Mouse (Mus musculus) CH12.LX (cell line): ENCODE results near the gene Srf. TPM values are rescaled to one million over a fixed set of nuclear protein-coding genes. Genes with fewer than 3 reads are reported as not detected.
A peak's percentile ranks its signal among the peaks of the same experiment; 100 is the strongest.

ENCODE experiments used
- DNase-seq: peaks from one replicate; pipeline ENCODE4 v3.0.0-alpha.2; 2013; ENCODE audit errors: extremely low read depth
- H3K27ac ChIP-seq: 2 replicates; pipeline ENCODE4 v1.5.1; 2012; ENCODE audit warnings: low read depth, mild to moderate bottlenecking, control low read depth, moderate library complexity; ENCODE audit not compliant: insufficient read depth
- H3K27me3 ChIP-seq: replicated peaks from 2 replicates; pipeline ENCODE3; 2012; ENCODE audit warnings: inconsistent platforms
- H3K36me3 ChIP-seq, 2 experiments: replicated peaks in 1 of 2; 2 replicates each; pipeline versions ENCODE3 to v1.6.1; 2012; ENCODE audit warnings: inconsistent platforms in 1 of 2, low read length in 1 of 2, mild to moderate bottlenecking in 1 of 2, mixed read lengths in 1 of 2, moderate library complexity in 1 of 2; ENCODE audit not compliant: control insufficient read depth in 1 of 2, insufficient read depth in 1 of 2
- H3K4me1 ChIP-seq, 2 experiments: 2 replicates each; pipeline ENCODE4 v1.6.1; 2012; ENCODE audit warnings: inconsistent platforms in 1 of 2, moderate library complexity in 1 of 2; ENCODE audit not compliant: insufficient read depth in 2 of 2, control insufficient read depth in 1 of 2
- H3K4me2 ChIP-seq: 2 replicates; pipeline ENCODE4 v1.6.1; 2012; ENCODE audit warnings: low read depth, mild to moderate bottlenecking, control low read depth; ENCODE audit not compliant: poor library complexity, insufficient read depth, severe bottlenecking
- H3K4me3 ChIP-seq, 3 experiments: fragments of 150-350 bp in 1 of 3; sonication (generic) in 1 of 3; replicated peaks in 1 of 3; 2 replicates each; pipeline versions ENCODE3 to v1.5.1; 2011 to 2012; ENCODE audit warnings: low read depth in 2 of 3, low read length in 2 of 3, mild to moderate bottlenecking in 2 of 3, moderate library complexity in 2 of 3, control low read depth in 1 of 3, improper control_type of control experiment in 1 of 3, inconsistent platforms in 1 of 3, mixed read lengths in 1 of 3; ENCODE audit not compliant: poor library complexity in 1 of 3
- H3K79me2 ChIP-seq: replicated peaks from 2 replicates; pipeline ENCODE4 v1.6.1; 2012; ENCODE audit warnings: mild to moderate bottlenecking, moderate library complexity; ENCODE audit not compliant: control insufficient read depth, poor library complexity, insufficient read depth, severe bottlenecking; ENCODE audit errors: extremely low read depth
- H3K9ac ChIP-seq: 2 replicates; pipeline ENCODE4 v1.6.1; 2012; ENCODE audit warnings: low read depth, mild to moderate bottlenecking, control low read depth, moderate library complexity; ENCODE audit not compliant: insufficient read depth
- H3K9me3 ChIP-seq: replicated peaks from 2 replicates; pipeline ENCODE3; 2012; ENCODE audit warnings: low read length, inconsistent platforms, mixed read lengths
- CHD1 ChIP-seq: IDR thresholded peaks from 2 replicates; pipeline ENCODE4 v1.6.1; 2012; ENCODE audit warnings: low read depth, low read length, improper control_type of control experiment, inconsistent platforms
- CHD2 ChIP-seq: IDR thresholded peaks from 2 replicates; pipeline ENCODE4 v1.6.1; 2011; ENCODE audit warnings: low read length, improper control_type of control experiment
- CTCF ChIP-seq, 2 experiments: IDR thresholded peaks in 1 of 2; conservative IDR thresholded peaks in 1 of 2; 2 replicates each; pipeline ENCODE4 v1.5.1; 2011 to 2012; ENCODE audit warnings: low read depth in 2 of 2, low read length in 2 of 2, improper control_type of control experiment in 1 of 2, inconsistent platforms in 1 of 2, mild to moderate bottlenecking in 1 of 2, moderate library complexity in 1 of 2
- E2F4 ChIP-seq: IDR thresholded peaks from 2 replicates; pipeline ENCODE4 v1.6.1; 2011; ENCODE audit warnings: low read depth, low read length, improper control_type of control experiment; ENCODE audit not compliant: insufficient replicate concordance
- ELF1 ChIP-seq: IDR thresholded peaks from 2 replicates; pipeline ENCODE4 v1.6.1; 2014; ENCODE audit warnings: low read depth, mild to moderate bottlenecking, inconsistent platforms, low read length, improper control_type of control experiment
- ETS1 ChIP-seq: conservative IDR thresholded peaks from 2 replicates; pipeline ENCODE4 v1.6.1; 2012; ENCODE audit warnings: low read depth, mild to moderate bottlenecking, inconsistent platforms, low read length, improper control_type of control experiment, moderate library complexity
- GABPA ChIP-seq: IDR thresholded peaks from 2 replicates; pipeline ENCODE4 v1.6.1; 2012; ENCODE audit warnings: low read depth, low read length, improper control_type of control experiment, inconsistent platforms; ENCODE audit not compliant: insufficient replicate concordance
- IRF4 ChIP-seq: IDR thresholded peaks from 2 replicates; pipeline ENCODE4 v1.6.1; 2014; ENCODE audit warnings: low read depth, mild to moderate bottlenecking, inconsistent platforms, low read length, improper control_type of control experiment
- JUN ChIP-seq: IDR thresholded peaks from 2 replicates; pipeline ENCODE4 v1.6.1; 2011; ENCODE audit warnings: low read depth, mild to moderate bottlenecking, low read length, improper control_type of control experiment, moderate library complexity; ENCODE audit not compliant: insufficient read depth
- MAFK ChIP-seq: IDR thresholded peaks from 2 replicates; pipeline ENCODE4 v1.6.1; 2011; ENCODE audit warnings: low read length, improper control_type of control experiment; ENCODE audit not compliant: insufficient replicate concordance
- MYC ChIP-seq: IDR thresholded peaks from 2 replicates; pipeline ENCODE4 v1.6.1; 2011; ENCODE audit warnings: low read depth, mild to moderate bottlenecking, improper control_type of control experiment, low read length
- PAX5 ChIP-seq: IDR thresholded peaks from 2 replicates; pipeline ENCODE4 v1.6.1; 2012; ENCODE audit warnings: low read length, inconsistent platforms, mixed read lengths
- POLR2AphosphoS2 ChIP-seq: IDR thresholded peaks from 2 replicates; pipeline ENCODE4 v1.6.1; 2011; ENCODE audit warnings: low read depth, low read length, improper control_type of control experiment
- RAD21 ChIP-seq: IDR thresholded peaks from 2 replicates; pipeline ENCODE4 v1.6.1; 2011; ENCODE audit warnings: low read depth, mild to moderate bottlenecking, low read length, improper control_type of control experiment, moderate library complexity
- SIN3A ChIP-seq: IDR thresholded peaks from 2 replicates; pipeline ENCODE4 v1.6.1; 2012; ENCODE audit warnings: low read length, improper control_type of control experiment, inconsistent platforms
- TCF12 ChIP-seq: IDR thresholded peaks from 2 replicates; pipeline ENCODE4 v1.6.1; 2014; ENCODE audit warnings: low read depth, mild to moderate bottlenecking, inconsistent platforms, low read length, improper control_type of control experiment
- USF1 ChIP-seq: IDR thresholded peaks from 2 replicates; pipeline ENCODE4 v1.6.1; 2014; ENCODE audit warnings: low read depth, mild to moderate bottlenecking, inconsistent platforms, low read length, improper control_type of control experiment
- USF2 ChIP-seq: conservative IDR thresholded peaks from 2 replicates; pipeline ENCODE4 v1.6.1; 2011; ENCODE audit warnings: low read depth, low read length, improper control_type of control experiment
- ZC3H11A ChIP-seq: IDR thresholded peaks from 2 replicates; pipeline ENCODE4 v1.6.1; 2012; ENCODE audit warnings: low read depth, mild to moderate bottlenecking, inconsistent platforms, low read length, improper control_type of control experiment
- ZKSCAN1 ChIP-seq: IDR thresholded peaks from 2 replicates; pipeline ENCODE4 v1.6.1; 2012; ENCODE audit warnings: low read depth, inconsistent platforms, low read length, improper control_type of control experiment, borderline replicate concordance
- ZMIZ1 ChIP-seq: IDR thresholded peaks from 2 replicates; pipeline ENCODE4 v1.6.1; 2012; ENCODE audit warnings: low read depth, mild to moderate bottlenecking, inconsistent platforms, low read length, improper control_type of control experiment
- ZNF384 ChIP-seq: IDR thresholded peaks from 2 replicates; pipeline ENCODE4 v1.6.1; 2012; ENCODE audit warnings: low read depth, low read length, improper control_type of control experiment, inconsistent platforms
- dilution Hi-C: fragments of 300-500 bp; cut with MboI; formaldehyde crosslinking; loops from 2 replicates; pipeline ENCODE4 v1.14.3; 2020; ENCODE audit warnings: low sequenced_read_pairs; ENCODE audit not compliant: extremely low pct_unique_long_range_greater_than_20kb, extremely low pct_ligation_motif_present
- in situ Hi-C: fragments of 300-500 bp; cut with MboI; formaldehyde crosslinking; loops from 3 replicates; pipeline ENCODE4 v1.14.3; 2019; ENCODE audit warnings: low sequenced_read_pairs, low pct_ligation_motif_present, low pct_unique_long_range_greater_than_20kb, mixed read lengths
- polyA plus RNA-seq: library from polyadenylated mRNA; unstranded; fragments of >175 nt; gene quantifications from 2 replicates; pipeline ENCODE4 v1.2.1, GENCODE M21; 2012; ENCODE audit warnings: low read depth; ENCODE audit not compliant: insufficient read length
- total RNA-seq, 2 experiments: library from RNA; depleted of rRNA; stranded (reverse); fragments of 300-350 nt in 1 of 2; fragments of >200 nt in 1 of 2; gene quantifications; 2 replicates each; pipeline ENCODE4 v1.2.3; 2012 to 2014

The Srf gene
- total and polyA plus RNA-seq, 3 experiments, result 38.2 to 81.6 (median 54.5) TPM

DNA sequence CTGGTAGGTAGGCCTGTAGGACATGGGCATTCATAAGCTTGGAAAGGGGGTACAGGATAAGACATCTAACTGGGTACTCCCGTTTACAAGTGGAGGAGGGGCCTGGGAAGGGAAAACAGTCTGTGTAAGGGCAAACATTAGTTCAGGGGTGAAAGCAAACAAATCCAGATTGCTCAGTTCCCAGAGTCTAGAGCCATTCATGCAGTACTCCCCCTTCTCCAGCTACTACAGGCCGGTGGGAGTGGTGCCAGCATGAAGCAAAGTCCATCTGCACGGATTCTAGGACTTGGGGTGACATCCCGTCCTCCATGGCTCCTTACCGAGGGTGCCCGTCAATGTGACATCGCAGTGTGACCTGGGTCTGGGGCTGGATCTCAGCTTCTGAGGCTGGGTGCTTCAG, 34.5 kb upstream of the Srf start:
- DNase-seq, result no peak
- no peaks in the 10 kb centered on the region for H3K27me3 ChIP-seq
- H3K4me3 ChIP-seq, result no peak overlapping the region
- in situ Hi-C loops, result no loop called here
- H3K79me2 ChIP-seq, result no peaks in the 10 kb centered on the region
- TF ChIP-seq ZC3H11A (no peak), GABPA (no peak), RAD21 (no peak), MYC (no peak), ZNF384 (no peak), ELF1 (no peak), TCF12 (no peak), CHD2 (no peak), IRF4 (no peak), MAFK (no peak), JUN (no peak), E2F4 (no peak), USF2 (no peak), USF1 (no peak), CHD1 (no peak), POLR2AphosphoS2 (no peak), ZKSCAN1 (no peak), ZMIZ1 (no peak), SIN3A (no peak), ETS1 (no peak)
- TF ChIP-seq, all 38 proteins: peak for 0
- Histone ChIP-seq H3K9me3 (no peaks in the 10 kb centered on the region), H3K4me2 (no peak overlapping the region), H3K9ac (no peak overlapping the region), H3K36me3 (no peaks in the 10 kb centered on the region), H3K27ac (no peak overlapping the region), H3K4me1 (peaks cover 0 to 15% of the 10 kb centered on the region in 2 experiments; a peak in 2 of 4 replicates)
- dilution Hi-C loops, result no loop called here

- Histone ChIP-seq H3K27ac (no peak overlapping the region), H3K4me3 (no peak overlapping the region), H3K9me3 (no peaks in the 10 kb centered on the region), H3K27me3 (no peaks in the 10 kb centered on the region), H3K79me2 (no peaks in the 10 kb centered on the region), H3K9ac (no peak overlapping the region), H3K36me3 (no peaks in the 10 kb centered on the region), H3K4me1 (peaks cover 0 to 15% of the 10 kb centered on the region in 2 experiments; a peak in 2 of 4 replicates), H3K4me2 (no peak overlapping the region)
- in situ Hi-C loops, result no loop called here
- TF ChIP-seq CTCF (conservative IDR thresholded peaks at IDR 0.05 in 1 of 2, IDR thresholded peaks at IDR 0.05 in 1 of 2; ENCODE audit: low read depth in 2 of 2, low read length in 2 of 2) (0 out of 4 replicates have a peak, but pooled peaks of 1 of the 2 experiments have one; percentile 5), PAX5 (no peak)
- dilution Hi-C loops, result no loop called here
- no peak for DNase-seq
Measured at GRCm38 (mm10) chr17:46589635-46590314, 33.8 kb upstream of the Srf start.
